Mouse (Mus musculus): ENCODE results near the gene Chrd. TPM values are rescaled to one million over a fixed set of nuclear protein-coding genes. Genes with fewer than 3 reads are reported as not detected.
A peak's percentile ranks its signal among the peaks of the same experiment; 100 is the strongest.

Gene Chrd
- total RNA-seq, 1 experiment from 2014 or later: 5.9 TPM

GRCm38 (mm10) chr16:20710810-20711209 lies 22.1 kb upstream of the Chrd start:
- DNase-seq: no peak

- DNase-seq: no peak
These were observed 20.7 kb upstream of the Chrd start for GRCm38 (mm10) chr16:20712190-20712589.

- no peak for DNase-seq
These were observed 20.0 kb upstream of the Chrd start for GRCm38 (mm10) chr16:20712889-20713288.

GRCm38 (mm10) chr16:20714307-20715080 lies 18.4 kb upstream of the Chrd start:
- DNase-seq: no peak

GRCm38 (mm10) chr16:20715161-20715560 lies 17.8 kb upstream of the Chrd start:
- no peak for DNase-seq

- no peak for DNase-seq
These were observed 17.4 kb upstream of the Chrd start for GRCm38 (mm10) chr16:20715566-20715965.

GRCm38 (mm10) chr16:20715976-20716840 lies 16.7 kb upstream of the Chrd start:
- peak; percentile 91 for DNase-seq

GRCm38 (mm10) chr16:20716841-20717180 lies 16.1 kb upstream of the Chrd start:
- no peak for DNase-seq

GRCm38 (mm10) chr16:20717181-20717977 lies 15.5 kb upstream of the Chrd start, which contains the start of the genes Polr2h and Clcn2:
Gene Polr2h (plus strand): TSS chr16:20717665.
Gene Clcn2 (minus strand): TSS chr16:20717746.
- DNase-seq: peak; percentile 99

- DNase-seq: no peak
These were observed 14.8 kb upstream of the Chrd start for GRCm38 (mm10) chr16:20717978-20718670.

GRCm38 (mm10) chr16:20721808-20722207 lies 11.1 kb upstream of the Chrd start:
- DNase-seq: peak; percentile 40

- DNase-seq: no peak
These were observed 10.2 kb upstream of the Chrd start for GRCm38 (mm10) chr16:20722736-20723135.

GRCm38 (mm10) chr16:20723247-20723646 lies 9.7 kb upstream of the Chrd start:
- DNase-seq: no peak

GRCm38 (mm10) chr16:20724338-20724748 lies 8.6 kb upstream of the Chrd start:
- DNase-seq: peak; percentile 88

GRCm38 (mm10) chr16:20725321-20725720 lies 7.6 kb upstream of the Chrd start:
- DNase-seq: no peak

- DNase-seq: no peak
These were observed 7.2 kb upstream of the Chrd start for GRCm38 (mm10) chr16:20725750-20726149.

GRCm38 (mm10) chr16:20726384-20726783 lies 6.5 kb upstream of the Chrd start:
- DNase-seq: no peak

GRCm38 (mm10) chr16:20730293-20730711 lies 2.6 kb upstream of the Chrd start:
- peak; percentile 39 for DNase-seq

GRCm38 (mm10) chr16:20731688-20732087 lies 1.2 kb upstream of the Chrd start:
- DNase-seq: no peak

- DNase-seq: peak; percentile 62
These were observed 539 bp upstream of the Chrd start for GRCm38 (mm10) chr16:20732251-20732924.

All from adrenal gland, postnatal 14 days (tissue).